Mouse (Mus musculus) kidney, postnatal 0 days (tissue): ENCODE measurements at regions not wholly inside any gene's neighbourhood (a gene's known extent, or its start where the extent isn't known, plus 50 kb on each side); places are given as distances from the start of the nearest gene placed in this dataset.

Source experiments
- ATAC-seq: fragments of 200-750 bp; cut with Nextera tagmentation; replicated peaks from 2 replicates; pipeline ENCODE4 v1.8.0; 2017; ENCODE audit warnings: low read depth, moderate number of reproducible peaks, moderate TSS enrichment, moderate library complexity; ENCODE audit not compliant: low FRiP score
- DNase-seq: peaks from one replicate; pipeline ENCODE4 v3.0.0-alpha.2; 2016; ENCODE audit warnings: low spot score
- H3K27ac ChIP-seq: fragments of 300-500 bp; sonication (generic); 2 replicates; pipeline ENCODE4 v1.5.1; 2014; ENCODE audit warnings: mild to moderate bottlenecking
- H3K27me3 ChIP-seq: fragments of 300-500 bp; sonication (generic); 2 replicates; pipeline ENCODE4 v1.6.1; 2014; ENCODE audit warnings: low read length, mixed read lengths; ENCODE audit not compliant: insufficient read depth
- H3K36me3 ChIP-seq: fragments of 300-500 bp; sonication (generic); 2 replicates; pipeline ENCODE4 v1.6.1; 2014; ENCODE audit warnings: low read length, mixed read lengths; ENCODE audit not compliant: insufficient read depth
- H3K4me1 ChIP-seq: fragments of 300-500 bp; sonication (generic); replicated peaks from 2 replicates; pipeline ENCODE4 v1.6.1; 2014; ENCODE audit warnings: antibody characterized with exemption, low read length, mixed read lengths; ENCODE audit not compliant: insufficient read depth
- H3K4me2 ChIP-seq: fragments of 300-500 bp; sonication (generic); 2 replicates; pipeline ENCODE4 v1.6.1; 2014; ENCODE audit warnings: mild to moderate bottlenecking, low read length, moderate library complexity, mixed read lengths
- H3K4me3 ChIP-seq: fragments of 300-500 bp; sonication (generic); replicated peaks from 2 replicates; pipeline ENCODE4 v1.5.1; 2014; ENCODE audit warnings: low read depth, low read length
- H3K9ac ChIP-seq: fragments of 300-500 bp; sonication (generic); 2 replicates; pipeline ENCODE4 v1.6.1; 2014; ENCODE audit warnings: low read depth, low read length
- H3K9me3 ChIP-seq: fragments of 300-500 bp; sonication (generic); replicated peaks from 2 replicates; pipeline ENCODE4 v1.6.1; 2016; ENCODE audit warnings: low read length, inconsistent platforms, mixed read lengths
- CTCF ChIP-seq: IDR thresholded peaks from 2 replicates; pipeline ENCODE4 v1.5.1; 2016; ENCODE audit warnings: antibody characterized with exemption, low read depth, mild to moderate bottlenecking, moderate library complexity
- WGBS: fragments of 180-500 bp; shearing (Covaris S2); extraction: QIAGEN DNeasy Blood & Tissue Kit; methylation state at CpG from one replicate; pipeline ENCODE4 v1.1.7; 2014; 5-methylcytosine and 5-hydroxymethylcytosine counted together

- no peak for ATAC-seq
- WGBS, result 74% methylated on average over 3 of the region's 3 CpGs
- Histone ChIP-seq H3K27ac (no peak overlapping the region), H3K36me3 (no peaks in the 10 kb centered on the region), H3K27me3 (no peaks in the 10 kb centered on the region), H3K9me3 (no peaks in the 10 kb centered on the region), H3K4me2 (no peak overlapping the region), H3K9ac (no peak overlapping the region), H3K4me3 (no peak overlapping the region), H3K4me1 (no peaks in the 10 kb centered on the region)
- DNase-seq, result no peak
- peak; percentile 11; the same call in 1 of the 2 replicates for TF ChIP-seq CTCF
Measured at GRCm38 (mm10) chr11:114540503-114540902, 127.8 kb upstream of the Rpl38 start.

GRCm38 (mm10) chr11:114536616-114537493 is 131.5 kb upstream of the Rpl38 start:
- Histone ChIP-seq H3K27ac (no peak overlapping the region), H3K4me2 (no peak overlapping the region), H3K27me3 (no peaks in the 10 kb centered on the region), H3K9ac (no peak overlapping the region), H3K4me3 (no peak overlapping the region), H3K36me3 (no peaks in the 10 kb centered on the region), H3K9me3 (no peaks in the 10 kb centered on the region), H3K4me1 (no peaks in the 10 kb centered on the region)
- 27% methylated on average over 13 of the region's 13 CpGs for WGBS
- TF ChIP-seq CTCF, result no peak
- ATAC-seq, result no peak
- no peak for DNase-seq

- H3K27ac ChIP-seq, result no peak overlapping the region
- no peak for DNase-seq
- ATAC-seq, result no peak
- no peak overlapping the region for H3K4me3 ChIP-seq
- no peak overlapping the region for H3K9ac ChIP-seq
- H3K4me2 ChIP-seq, result no peak overlapping the region
- no peaks in the 10 kb centered on the region for H3K9me3 ChIP-seq
- H3K27me3 ChIP-seq, result no peaks in the 10 kb centered on the region
- H3K4me1 ChIP-seq, result no peaks in the 10 kb centered on the region
- 86% methylated on average over 9 of the region's 9 CpGs for WGBS
- no peak for TF ChIP-seq CTCF
- H3K36me3 ChIP-seq, result no peaks in the 10 kb centered on the region
Measured at GRCm38 (mm10) chr11:114535900-114536299, 132.4 kb upstream of the Rpl38 start.

- 85% methylated on average over 7 of the region's 7 CpGs for WGBS
- Histone ChIP-seq H3K9me3 (no peaks in the 10 kb centered on the region), H3K4me1 (no peaks in the 10 kb centered on the region), H3K27me3 (no peaks in the 10 kb centered on the region), H3K4me2 (no peak overlapping the region), H3K36me3 (no peaks in the 10 kb centered on the region), H3K4me3 (no peak overlapping the region), H3K27ac (no peak overlapping the region), H3K9ac (no peak overlapping the region)
- TF ChIP-seq CTCF, result no peak
- ATAC-seq (no peak), DNase-seq (no peak)
Measured at GRCm38 (mm10) chr11:114534436-114534835, 133.9 kb upstream of the Rpl38 start.

- no peak for TF ChIP-seq CTCF
- ATAC-seq, result no peak
- Histone ChIP-seq H3K9ac (no peak overlapping the region), H3K4me2 (no peak overlapping the region), H3K27me3 (no peaks in the 10 kb centered on the region), H3K27ac (no peak overlapping the region), H3K4me3 (no peak overlapping the region), H3K9me3 (no peaks in the 10 kb centered on the region), H3K4me1 (no peaks in the 10 kb centered on the region), H3K36me3 (no peaks in the 10 kb centered on the region)
- WGBS, result 63% methylated on average over 4 of the region's 4 CpGs
- DNase-seq, result no peak
Measured at GRCm38 (mm10) chr11:114531241-114531765, 137.0 kb upstream of the Rpl38 start.

- Histone ChIP-seq H3K4me2 (no peak overlapping the region), H3K9ac (no peak overlapping the region), H3K9me3 (no peaks in the 10 kb centered on the region), H3K4me1 (no peaks in the 10 kb centered on the region), H3K27me3 (no peaks in the 10 kb centered on the region), H3K27ac (no peak overlapping the region), H3K4me3 (no peak overlapping the region), H3K36me3 (no peaks in the 10 kb centered on the region)
- TF ChIP-seq CTCF, result no peak
- 50% methylated on average over 10 of the region's 10 CpGs for WGBS
- ATAC-seq (no peak), DNase-seq (no peak)
Measured at GRCm38 (mm10) chr11:114528937-114529772, 139.2 kb upstream of the Rpl38 start.
